8 mouse cellular contexts compared by ENCODE assay signal in genomic region chr3:58415884-58416725, GRCm38 (mm10). TPM values are rescaled to one million over a fixed set of nuclear protein-coding genes. Genes with fewer than 3 reads are reported as not detected.
DNase-seq lines count a peak whose midpoint lies in the region; ATAC-seq lines count a peak whose summit lies in the region.

No protein-coding gene starts in this region.

- H3K4me1 ChIP-seq in embryonic facial prominence, embryonic 13.5 days, result 0 out of 2 replicates have a peak, but pooled peaks cover 2% of the 10 kb centered on the region

- DNase-seq in 3T3-L1 (ENCODE audit: low read depth, low spot score), result peak; percentile 71
- DNase-seq in adrenal gland, postnatal 36 days, result peak; percentile 82 to 87
- peak; percentile 68 for DNase-seq in heart, adult 8-10 months (ENCODE audit: low spot score)
- peak; percentile 72 for DNase-seq in kidney, adult 9 months
- DNase-seq in liver, result peak; percentile 91
- DNase-seq in monocyte, adult 2 months (ENCODE audit: low read depth in 1 of 2, low spot score in 2 of 2), result peak; percentile 45 to 61
- DNase-seq in spleen, postnatal 14 days (ENCODE audit: low spot score in 2 of 2), result peak; percentile 69 to 76

- H3K4me2 ChIP-seq in embryonic facial prominence, embryonic 13.5 days, result peak overlapping the region; percentile 95

- H3K27ac ChIP-seq in embryonic facial prominence, embryonic 13.5 days, result peak overlapping the region; percentile 100

- H3K4me3 ChIP-seq in embryonic facial prominence, embryonic 13.5 days, result peak overlapping the region; percentile 99

- no peaks in the 10 kb centered on the region for H3K9me3 ChIP-seq in embryonic facial prominence, embryonic 13.5 days

- under 1% methylated on average over 85 of the region's 85 CpGs for WGBS in embryonic facial prominence, embryonic 13.5 days

- no peaks in the 10 kb centered on the region for H3K27me3 ChIP-seq in embryonic facial prominence, embryonic 13.5 days

- peaks cover 4% of the 10 kb centered on the region; the same call in 1 of the 2 replicates for H3K36me3 ChIP-seq in embryonic facial prominence, embryonic 13.5 days

- peak; percentile 58 for ATAC-seq in embryonic facial prominence, embryonic 13.5 days (ENCODE audit: insufficient number of reproducible peaks, insufficient read depth, low FRiP score, low TSS enrichment, low read depth)

- H3K9ac ChIP-seq in embryonic facial prominence, embryonic 13.5 days, result peak overlapping the region; percentile 98

RNA-seq across cellular contexts. Expression of gene Tsc22d2, which starts 1.6 kb away (rescaled TPM):
- total RNA-seq in adrenal gland, postnatal 36 days (2021), result 10 to 100 TPM; 33.9 to 37.1 TPM
- 12.6 and 14.4 TPM in 2 replicates for polyA plus RNA-seq in embryonic facial prominence, embryonic 13.5 days (2015; fragmentation: Nextera tagmentation; extraction: Ambion mirVana)
- 10 to 100 TPM; 18.5 to 26.6 (median 22.1) TPM for total RNA-seq in heart, adult 8-10 months (2022)

Comparison
In these comparisons a context has a peak if more than half of its experiments do, and no peak if none do; other contexts are left out.
1. Peak in every context shown above with its lines: DNase-seq, ATAC-seq, H3K4me3 ChIP-seq and H3K27ac ChIP-seq.